Mouse (Mus musculus) testis, adult 2 months (tissue): Measurements from ENCODE around the gene Haus5. TPM values are rescaled to one million over a fixed set of nuclear protein-coding genes. Genes with fewer than 3 reads are reported as not detected.

Experiments used
- H3K27ac ChIP-seq: fragments of 200-500 bp; 2 replicates; pipeline ENCODE4 v1.5.1; 2012; ENCODE audit warnings: low read depth, low read length; ENCODE audit not compliant: control insufficient read depth, insufficient read depth
- H3K27me3 ChIP-seq: fragments of 200-500 bp; 2 replicates; pipeline ENCODE4 v1.6.1; 2012; ENCODE audit warnings: mild to moderate bottlenecking, low read length, moderate library complexity; ENCODE audit not compliant: control insufficient read depth, insufficient read depth
- H3K36me3 ChIP-seq: fragments of 200-500 bp; 2 replicates; pipeline ENCODE4 v1.6.1; 2012; ENCODE audit warnings: mild to moderate bottlenecking, low read length; ENCODE audit not compliant: control insufficient read depth, insufficient read depth
- H3K4me1 ChIP-seq: fragments of 200-500 bp; 2 replicates; pipeline ENCODE4 v1.6.1; 2012; ENCODE audit warnings: low read length; ENCODE audit not compliant: control insufficient read depth, insufficient read depth
- H3K4me3 ChIP-seq: fragments of 200-500 bp; 2 replicates; pipeline ENCODE4 v1.5.1; 2012; ENCODE audit warnings: low read depth, mild to moderate bottlenecking, low read length, moderate library complexity, mixed read lengths; ENCODE audit not compliant: control insufficient read depth
- CTCF ChIP-seq: fragments of 200-500 bp; IDR thresholded peaks from 2 replicates; pipeline ENCODE4 v1.5.1; 2012; ENCODE audit warnings: low read depth, mild to moderate bottlenecking, inconsistent platforms, low read length, moderate library complexity; ENCODE audit not compliant: control insufficient read depth, insufficient read depth, insufficient replicate concordance
- POLR2A ChIP-seq: fragments of 200-500 bp; IDR thresholded peaks from 2 replicates; pipeline ENCODE4 v1.6.1; 2012; ENCODE audit warnings: low read depth, mild to moderate bottlenecking, inconsistent platforms, low read length, moderate library complexity; ENCODE audit not compliant: control insufficient read depth
- polyA plus RNA-seq: library from polyadenylated mRNA; depleted of rRNA; stranded (reverse); fragments of >200 nt; gene quantifications from 2 replicates; pipeline ENCODE4 v1.2.3, GENCODE M21; 2012

The Haus5 gene
- polyA plus RNA-seq, 1 experiment: 21.1 TPM

GRCm38 (mm10) chr7:30625530-30626384 is 39.0 kb downstream of the Haus5 start, which contains the start of gene Cox6b1:
Gene Cox6b1 (minus strand): TSS chr7:30626151.
- peaks cover 8% of the 10 kb centered on the region for H3K4me1 ChIP-seq
- TF ChIP-seq CTCF (no peak), POLR2A (peak; percentile 68)
- H3K27ac ChIP-seq: peak within 1 kb of the TSS; percentile 56
- H3K36me3 ChIP-seq: peaks cover 1% of the 10 kb centered on the region
- H3K27me3 ChIP-seq: no peaks in the 10 kb centered on the region
- peak within 1 kb of the TSS; percentile 93 for H3K4me3 ChIP-seq

- no peaks in the 10 kb centered on the region; the same call in 1 of the 2 replicates for H3K4me1 ChIP-seq
- H3K27me3 ChIP-seq: no peaks in the 10 kb centered on the region
- no peak overlapping the region for H3K4me3 ChIP-seq
- TF ChIP-seq CTCF: peak; percentile 27; the same call in 1 of the 2 replicates
- no peak for TF ChIP-seq POLR2A
- H3K27ac ChIP-seq: no peak overlapping the region
- peaks cover 1% of the 10 kb centered on the region for H3K36me3 ChIP-seq
Measured at GRCm38 (mm10) chr7:30619202-30619601, 45.6 kb downstream of the Haus5 start.

- no peak overlapping the region for H3K27ac ChIP-seq
- TF ChIP-seq CTCF (no peak), POLR2A (no peak)
- H3K36me3 ChIP-seq: peaks cover 1% of the 10 kb centered on the region
- no peak overlapping the region for H3K4me3 ChIP-seq
- H3K4me1 ChIP-seq: no peaks in the 10 kb centered on the region; the same call in 1 of the 2 replicates
- H3K27me3 ChIP-seq: no peaks in the 10 kb centered on the region
Measured at GRCm38 (mm10) chr7:30618658-30619057, 46.1 kb downstream of the Haus5 start.

- no peaks in the 10 kb centered on the region for H3K27me3 ChIP-seq
- no peak for TF ChIP-seq CTCF
- no peak overlapping the region for H3K4me3 ChIP-seq
- H3K36me3 ChIP-seq: no peaks in the 10 kb centered on the region
- H3K27ac ChIP-seq: peak overlapping the region; percentile 33; the same call in 1 of the 2 replicates
- H3K4me1 ChIP-seq: no peaks in the 10 kb centered on the region; the same call in 1 of the 2 replicates
Measured at GRCm38 (mm10) chr7:30615049-30615760, 49.6 kb downstream of the Haus5 start.

GRCm38 (mm10) chr7:30614454-30614853 is 50.3 kb downstream of the Haus5 start:
- Histone ChIP-seq H3K4me3 (no peak overlapping the region), H3K27ac (no peak overlapping the region), H3K27me3 (no peaks in the 10 kb centered on the region), H3K4me1 (no peaks in the 10 kb centered on the region; the same call in 1 of the 2 replicates), H3K36me3 (no peaks in the 10 kb centered on the region)
- TF ChIP-seq POLR2A (no peak), CTCF (no peak)

GRCm38 (mm10) chr7:30613529-30614112 is 51.2 kb downstream of the Haus5 start:
- H3K27me3 ChIP-seq: no peaks in the 10 kb centered on the region
- TF ChIP-seq CTCF: peak; percentile 69
- no peak for TF ChIP-seq POLR2A
- H3K36me3 ChIP-seq: no peaks in the 10 kb centered on the region
- H3K4me1 ChIP-seq: no peaks in the 10 kb centered on the region; the same call in 1 of the 2 replicates
- no peak overlapping the region for H3K4me3 ChIP-seq
- no peak overlapping the region for H3K27ac ChIP-seq

GRCm38 (mm10) chr7:30612654-30613402 is 52.0 kb downstream of the Haus5 start, which contains the start of gene Upk1a:
Gene Upk1a (minus strand): TSS chr7:30612847.
- no peak within 1 kb of the TSS for H3K27ac ChIP-seq
- TF ChIP-seq POLR2A (no peak), CTCF (no peak)

More at GRCm38 (mm10) chr7:30612654-30613402, 52.0 kb downstream of the Haus5 start, which contains the start of gene Upk1a:
- Histone ChIP-seq H3K4me3 (no peak within 1 kb of the TSS), H3K36me3 (no peaks in the 10 kb centered on the region), H3K4me1 (peaks cover 3% of the 10 kb centered on the region; the same call in 1 of the 2 replicates), H3K27me3 (no peaks in the 10 kb centered on the region)
